Mouse (Mus musculus) ES-Bruce4 (cell line): Measurements from ENCODE around the gene Cdh4. TPM values are rescaled to one million over a fixed set of nuclear protein-coding genes. Genes with fewer than 3 reads are reported as not detected.

ENCODE experiments used
- H3K27ac ChIP-seq: 2 replicates; pipeline ENCODE4 v1.5.1; 2012; ENCODE audit warnings: low read length, inconsistent platforms; ENCODE audit not compliant: insufficient read depth
- H3K27me3 ChIP-seq: 2 replicates; pipeline ENCODE4 v1.6.1; 2012; ENCODE audit warnings: mild to moderate bottlenecking, low read length, inconsistent platforms; ENCODE audit not compliant: control insufficient read depth, poor library complexity, insufficient read depth, severe bottlenecking
- H3K36me3 ChIP-seq: 2 replicates; pipeline ENCODE4 v1.6.1; 2012; ENCODE audit warnings: inconsistent platforms, mild to moderate bottlenecking, low read length, moderate library complexity; ENCODE audit not compliant: control insufficient read depth, poor library complexity, insufficient read depth, severe bottlenecking
- H3K4me1 ChIP-seq: one replicate; pipeline ENCODE4 v1.8.1; 2011; ENCODE audit warnings: low read length; ENCODE audit not compliant: control insufficient read depth, insufficient read depth
- H3K4me3 ChIP-seq: 2 replicates; pipeline ENCODE4 v1.5.1; 2011; ENCODE audit warnings: low read depth, mild to moderate bottlenecking, low read length
- H3K9ac ChIP-seq: 2 replicates; pipeline ENCODE4 v1.6.1; 2012; ENCODE audit warnings: low read depth, mild to moderate bottlenecking, inconsistent platforms; ENCODE audit not compliant: poor library complexity, severe bottlenecking
- H3K9me3 ChIP-seq: replicated peaks from 2 replicates; pipeline ENCODE4 v1.6.1; 2012; ENCODE audit warnings: mild to moderate bottlenecking, low read length, inconsistent platforms; ENCODE audit not compliant: control insufficient read depth, poor library complexity, insufficient read depth, severe bottlenecking
- CTCF ChIP-seq: IDR thresholded peaks from one replicate; pipeline ENCODE4 v1.8.1; 2011; ENCODE audit warnings: low read depth, low read length
- EP300 ChIP-seq: IDR thresholded peaks from 2 replicates; pipeline ENCODE4 v1.6.1; 2011; ENCODE audit warnings: low read depth, low read length; ENCODE audit not compliant: insufficient read depth
- POLR2A ChIP-seq: IDR thresholded peaks from one replicate; pipeline ENCODE4 v1.8.1; 2011; ENCODE audit warnings: low read length; ENCODE audit not compliant: insufficient read depth
- polyA plus RNA-seq: library from polyadenylated mRNA; stranded (reverse); fragments of >200 nt; gene quantifications from 2 replicates; pipeline ENCODE4 v1.2.4, GENCODE M21; 2011; ENCODE audit warnings: low read depth; ENCODE audit not compliant: missing spikeins, insufficient read depth, insufficient read length

Gene Cdh4
- polyA plus RNA-seq, 1 experiment: 1.4 TPM

DNA sequence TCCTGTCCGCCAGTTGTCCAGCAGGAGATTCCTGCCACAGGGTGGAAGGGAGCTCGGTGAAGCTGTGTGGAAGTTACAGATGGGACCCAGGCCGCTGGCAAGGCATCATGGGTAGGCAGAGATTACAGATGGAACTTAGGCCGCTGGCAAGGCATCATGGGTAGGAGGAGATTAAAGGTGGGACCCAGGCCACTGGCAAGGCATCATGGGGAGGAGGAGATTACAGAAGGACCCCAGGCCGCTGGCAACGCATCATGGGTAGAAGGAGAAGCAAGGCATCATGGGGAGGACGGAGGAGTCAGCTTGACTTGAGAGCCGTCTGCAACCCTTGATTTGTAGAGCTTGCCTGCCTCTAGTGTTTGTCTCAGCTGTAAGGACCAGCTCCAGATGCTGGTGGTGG, 281.2 kb downstream of the Cdh4 start:
- Histone ChIP-seq H3K4me3 (no peak overlapping the region), H3K4me1 (no peaks in the 10 kb centered on the region), H3K9ac (no peak overlapping the region), H3K27ac (no peak overlapping the region), H3K27me3 (no peaks in the 10 kb centered on the region), H3K9me3 (no peaks in the 10 kb centered on the region), H3K36me3 (no peaks in the 10 kb centered on the region)
- no peak for TF ChIP-seq POLR2A
- TF ChIP-seq CTCF: no peak
- TF ChIP-seq EP300: no peak

DNA sequence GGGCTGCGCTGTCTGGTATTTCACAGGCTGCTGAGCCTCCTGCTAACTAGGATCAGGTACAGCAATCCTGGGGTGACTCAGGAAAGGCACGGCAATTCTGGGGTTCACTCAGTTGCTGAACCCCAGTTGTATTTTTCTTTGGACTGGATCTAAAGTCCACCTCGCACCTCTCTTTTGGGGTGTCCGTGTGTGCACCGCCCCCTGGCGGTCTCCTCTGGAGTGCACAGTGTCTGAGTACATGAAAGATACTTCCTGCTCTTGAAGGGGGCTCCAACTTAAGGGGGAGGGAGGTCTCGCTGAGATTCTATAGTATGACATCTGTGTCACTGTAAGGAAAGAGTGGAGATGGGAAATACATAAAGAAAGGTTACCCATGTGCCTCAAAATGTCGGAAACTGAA, 286.8 kb downstream of the Cdh4 start:
- no peak overlapping the region for H3K27ac ChIP-seq
- no peaks in the 10 kb centered on the region for H3K4me1 ChIP-seq
- TF ChIP-seq POLR2A: no peak
- peak; percentile 56 for TF ChIP-seq CTCF
- TF ChIP-seq EP300: no peak

DNA sequence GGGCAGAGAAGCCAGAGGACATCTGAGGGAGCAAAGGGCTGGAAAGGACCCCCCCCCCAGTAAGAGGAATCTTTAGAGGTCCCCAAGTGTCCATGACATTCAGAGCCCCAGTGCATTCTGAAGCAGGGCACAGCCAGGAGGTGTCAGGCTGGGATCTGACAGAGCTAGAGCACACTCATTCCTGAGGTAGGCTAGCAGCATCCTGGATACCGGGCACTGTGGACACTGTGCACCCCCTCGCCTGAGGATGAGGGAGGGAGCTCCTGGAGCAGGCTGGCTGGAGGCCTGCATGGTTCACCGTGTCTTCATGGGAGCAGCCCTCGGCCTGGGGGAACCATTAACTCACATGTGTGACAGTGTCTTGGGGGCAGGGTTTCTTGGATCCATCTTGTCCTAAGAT, 287.6 kb downstream of the Cdh4 start:
- no peak overlapping the region for H3K9ac ChIP-seq
- TF ChIP-seq EP300: no peak
- TF ChIP-seq POLR2A: no peak
- no peak for TF ChIP-seq CTCF

More for the DNA sequence above, 286.8 kb downstream of the Cdh4 start:
- no peaks in the 10 kb centered on the region for H3K27me3 ChIP-seq
- H3K9ac ChIP-seq: no peak overlapping the region
- H3K36me3 ChIP-seq: no peaks in the 10 kb centered on the region
- H3K9me3 ChIP-seq: no peaks in the 10 kb centered on the region
- H3K4me3 ChIP-seq: no peak overlapping the region

DNA sequence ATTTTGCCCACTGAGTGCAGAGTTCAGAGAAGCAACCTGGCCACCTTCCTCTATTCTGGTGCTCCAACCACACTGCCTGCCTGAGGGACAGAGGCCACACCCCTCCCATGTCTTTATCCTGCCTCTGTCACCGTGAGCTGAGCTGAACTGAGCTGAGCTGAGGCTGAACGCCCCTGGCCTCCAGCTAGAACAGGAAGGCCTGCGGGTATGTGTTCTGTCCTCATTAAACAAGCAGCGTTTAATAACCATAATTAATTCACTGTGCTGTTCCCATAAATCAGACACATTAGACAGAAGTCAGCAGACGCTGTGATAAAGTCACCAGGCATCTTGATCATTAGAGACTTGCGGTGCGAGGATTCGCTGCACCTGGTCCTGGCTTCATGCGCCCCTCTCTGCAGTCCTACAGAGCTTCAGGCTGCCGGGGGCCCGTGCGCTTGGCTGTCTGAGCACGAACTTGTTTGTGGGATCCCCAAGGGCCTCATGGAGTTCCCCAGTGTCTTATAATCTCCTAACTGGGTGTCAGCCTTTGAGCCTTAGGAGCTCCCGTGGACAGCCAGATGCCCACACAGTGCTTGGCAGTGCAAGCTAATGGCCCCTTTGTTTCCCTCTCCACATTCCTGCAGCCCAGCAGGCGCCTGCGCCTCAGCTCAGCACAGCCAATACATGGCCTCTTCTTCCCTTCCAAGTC, 291.1 kb downstream of the Cdh4 start:
- no peaks in the 10 kb centered on the region for H3K36me3 ChIP-seq
- H3K4me3 ChIP-seq: no peak overlapping the region
- H3K27ac ChIP-seq: no peak overlapping the region
- no peaks in the 10 kb centered on the region for H3K9me3 ChIP-seq
- H3K9ac ChIP-seq: no peak overlapping the region
- no peaks in the 10 kb centered on the region for H3K27me3 ChIP-seq
- no peaks in the 10 kb centered on the region for H3K4me1 ChIP-seq
- TF ChIP-seq EP300 (no peak), CTCF (no peak), POLR2A (no peak)

More for the DNA sequence above, 287.6 kb downstream of the Cdh4 start:
- Histone ChIP-seq H3K9me3 (no peaks in the 10 kb centered on the region), H3K4me1 (no peaks in the 10 kb centered on the region), H3K27me3 (no peaks in the 10 kb centered on the region), H3K36me3 (no peaks in the 10 kb centered on the region), H3K4me3 (no peak overlapping the region), H3K27ac (no peak overlapping the region)

DNA sequence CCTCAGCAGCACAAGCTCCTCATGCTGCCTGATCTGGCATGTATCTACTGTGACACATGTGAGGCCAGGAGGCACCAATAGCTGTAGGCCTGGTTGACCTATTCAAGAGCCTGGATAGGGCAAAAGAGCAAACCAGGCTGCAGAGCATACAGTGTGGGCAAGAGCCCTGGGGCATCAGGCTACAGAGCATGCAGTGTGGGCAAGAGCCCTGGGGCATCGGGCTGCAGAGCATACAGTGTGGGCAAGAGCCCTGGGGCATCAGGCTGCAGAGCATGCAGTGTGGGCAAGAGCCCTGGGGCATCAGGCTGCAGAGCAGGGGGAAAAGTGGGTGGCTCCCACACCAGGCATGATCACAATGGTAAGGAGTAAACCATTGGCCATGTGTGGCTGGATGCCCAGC, 300.2 kb downstream of the Cdh4 start:
- Histone ChIP-seq H3K36me3 (no peaks in the 10 kb centered on the region), H3K9ac (no peak overlapping the region), H3K4me3 (no peak overlapping the region), H3K27me3 (no peaks in the 10 kb centered on the region), H3K27ac (no peak overlapping the region), H3K9me3 (no peaks in the 10 kb centered on the region), H3K4me1 (no peaks in the 10 kb centered on the region)
- TF ChIP-seq EP300: no peak
- TF ChIP-seq CTCF: no peak
- TF ChIP-seq POLR2A: no peak

DNA sequence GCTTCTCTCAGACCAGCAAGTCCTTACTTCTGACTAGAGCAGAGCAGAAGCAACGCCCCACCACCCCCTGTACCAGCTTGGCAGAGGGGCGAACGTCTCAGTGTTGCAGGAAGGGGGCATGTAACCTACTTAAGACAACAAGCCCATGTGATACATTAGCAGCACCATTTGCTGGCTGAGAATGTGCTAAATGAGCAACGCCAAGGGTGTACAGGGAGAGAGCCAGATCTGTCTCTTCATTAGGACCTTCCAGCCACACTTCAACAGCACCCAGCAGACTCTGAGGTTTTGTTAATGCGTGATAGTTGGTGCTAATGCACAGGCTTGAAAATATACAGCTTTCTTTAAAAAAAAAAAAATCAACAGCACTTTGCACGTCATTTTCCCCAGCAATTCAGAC, 300.6 kb downstream of the Cdh4 start:
- Histone ChIP-seq H3K4me1 (no peaks in the 10 kb centered on the region), H3K9ac (no peak overlapping the region), H3K4me3 (no peak overlapping the region), H3K9me3 (no peaks in the 10 kb centered on the region), H3K36me3 (no peaks in the 10 kb centered on the region), H3K27ac (no peak overlapping the region), H3K27me3 (no peaks in the 10 kb centered on the region)
- TF ChIP-seq POLR2A (no peak), EP300 (no peak), CTCF (no peak)
